Mouse (Mus musculus): Measurements from ENCODE around the gene Hmgcll1.

GRCm38 (mm10) chr9:76007342-76007970, 7.2 kb upstream of the Hmgcll1 start:
- TF ChIP-seq CTCF (IDR thresholded peaks at IDR 0.05; ENCODE audit: borderline replicate concordance, insufficient read depth, low read depth, low read length) (no peak), POLR2A (IDR thresholded peaks at IDR 0.05; ENCODE audit: borderline replicate concordance, insufficient read depth, low read length) (no peak)

Data from cerebellum, adult 2 months (tissue).